ENCODE assay signal across 8 mouse cellular contexts in genomic region chr7:25395186-25395557, GRCm38 (mm10). TPM values are rescaled to one million over a fixed set of nuclear protein-coding genes. Genes with fewer than 3 reads are reported as not detected.
DNase-seq lines count a peak whose midpoint lies in the region; ATAC-seq and TF ChIP-seq lines count a peak whose summit lies in the region.

No protein-coding gene starts in this region.

- H3K9ac ChIP-seq in heart, adult 2 months (ENCODE audit: low read depth, low read length), result peak overlapping the region; percentile 89
- H3K9ac ChIP-seq in forebrain, embryonic 14.5 days (ENCODE audit: low read length), result peak overlapping the region; percentile 73
- H3K9ac ChIP-seq in liver, embryonic 15.5 days, result peak overlapping the region; percentile 63

- TF ChIP-seq EP300 in heart, adult 2 months (IDR thresholded peaks at IDR 0.05; ENCODE audit: insufficient read depth, low read depth, low read length), result no peak

- no peak for TF ChIP-seq CTCF in heart, adult 2 months (IDR thresholded peaks at IDR 0.05)
- no peak for TF ChIP-seq CTCF in E14TG2a.4 (conservative IDR thresholded peaks at IDR 0.05; ENCODE audit: low read length)

- no peak for TF ChIP-seq POLR2A in heart, adult 2 months (IDR thresholded peaks at IDR 0.05; ENCODE audit: insufficient read depth, low read depth, low read length)

- intact Hi-C loops in heart, adult 2 months (cut with DNase I), result loop anchor here (2.0 to 5.0 kb wide), 3 partner anchors 16 to 148 kb away; partner anchors contain the start of gene Megf8

- H3K4me1 ChIP-seq in heart, adult 2 months (ENCODE audit: control insufficient read depth, insufficient read depth, low read length), result peaks cover 18% of the 10 kb centered on the region
- peaks cover 55% of the 10 kb centered on the region for H3K4me1 ChIP-seq in E14TG2a.4 (replicated peaks; ENCODE audit: low read depth, low read length)
- H3K4me1 ChIP-seq in forebrain, embryonic 14.5 days (ENCODE audit: control insufficient read depth, insufficient read depth, low read length), result peaks cover 14% of the 10 kb centered on the region
- H3K4me1 ChIP-seq in liver, embryonic 15.5 days (replicated peaks), result peaks cover 57% of the 10 kb centered on the region

- no peaks in the 10 kb centered on the region for H3K9me3 ChIP-seq in E14TG2a.4 (ENCODE audit: low read length)
- H3K9me3 ChIP-seq in forebrain, embryonic 14.5 days (replicated peaks; ENCODE audit: control insufficient read depth, low read length), result no peaks in the 10 kb centered on the region
- no peaks in the 10 kb centered on the region for H3K9me3 ChIP-seq in liver, embryonic 15.5 days (replicated peaks)

- no peak for ATAC-seq in forebrain, embryonic 14.5 days
- peak; percentile 25 for ATAC-seq in liver, embryonic 15.5 days (ENCODE audit: insufficient read depth)

- no peak for DNase-seq in heart, adult 2 months
- no peak for DNase-seq in heart, adult 11 months
- DNase-seq in forebrain, embryonic 14.5 days (ENCODE audit: low spot score), result no peak
- peak; percentile 33 for DNase-seq in telencephalon, adult 2 months (ENCODE audit: low read depth, low spot score)
- DNase-seq in B cell, adult 2 months, result no peak
- DNase-seq in gastrocnemius, adult 18-20 months (ENCODE audit: low spot score), result no peak

- peaks cover 5% of the 10 kb centered on the region; the same call in 1 of the 2 replicates for H3K79me2 ChIP-seq in heart, adult 2 months (replicated peaks; ENCODE audit: control insufficient read depth, insufficient read depth, low read length)

- WGBS in heart, adult 2 months, result 2% methylated on average over 22 of the region's 22 CpGs
- 2% methylated on average over 21 of the region's 22 CpGs for WGBS in forebrain, embryonic 14.5 days
- WGBS in liver, embryonic 15.5 days (ENCODE audit: insufficient replicate concordance), result 1% methylated on average over 22 of the region's 22 CpGs

- no peaks in the 10 kb centered on the region for H3K27me3 ChIP-seq in heart, adult 2 months (ENCODE audit: control insufficient read depth, insufficient read depth, low read length)
- peaks cover 27% of the 10 kb centered on the region for H3K27me3 ChIP-seq in E14TG2a.4 (ENCODE audit: insufficient read depth, low read length)
- no peaks in the 10 kb centered on the region for H3K27me3 ChIP-seq in forebrain, embryonic 14.5 days (replicated peaks; ENCODE audit: control insufficient read depth, insufficient read depth, low read length)
- H3K27me3 ChIP-seq in liver, embryonic 15.5 days, result no peaks in the 10 kb centered on the region

- H3K4me2 ChIP-seq in forebrain, embryonic 14.5 days (ENCODE audit: low read length), result peak overlapping the region; percentile 62
- peak overlapping the region; percentile 97 for H3K4me2 ChIP-seq in liver, embryonic 15.5 days

- H3K36me3 ChIP-seq in heart, adult 2 months (ENCODE audit: control insufficient read depth, insufficient read depth, low read length), result 0 out of 2 replicates have a peak, but pooled peaks cover 3% of the 10 kb centered on the region
- peaks cover 32% of the 10 kb centered on the region for H3K36me3 ChIP-seq in E14TG2a.4 (ENCODE audit: insufficient read depth, low read length)
- H3K36me3 ChIP-seq in forebrain, embryonic 14.5 days (ENCODE audit: control insufficient read depth, insufficient read depth, low read length), result no peaks in the 10 kb centered on the region
- no peaks in the 10 kb centered on the region for H3K36me3 ChIP-seq in liver, embryonic 15.5 days (replicated peaks)

- H3K4me3 ChIP-seq in heart, adult 2 months, result peak overlapping the region; percentile 68
- H3K4me3 ChIP-seq in E14TG2a.4 (replicated peaks; ENCODE audit: low read length), result peak overlapping the region; percentile 89
- H3K4me3 ChIP-seq in forebrain, embryonic 14.5 days (ENCODE audit: low read depth, low read length), result peak overlapping the region; percentile 56
- peak overlapping the region; percentile 69 for H3K4me3 ChIP-seq in liver, embryonic 15.5 days (replicated peaks)

- H3K27ac ChIP-seq in heart, adult 2 months, result peak overlapping the region; percentile 82
- no peak overlapping the region; the same call in 1 of the 2 replicates for H3K27ac ChIP-seq in forebrain, embryonic 14.5 days (ENCODE audit: low read depth, low read length)
- H3K27ac ChIP-seq in liver, embryonic 15.5 days (replicated peaks), result peak overlapping the region; percentile 53; the same call in 1 of the 2 replicates

RNA-seq across cellular contexts. Expression of gene Lipe, which starts 3.3 kb away (rescaled TPM):
- 10 to 100 TPM; 42.7 to 44.1 TPM for total RNA-seq in heart, adult 2 months (2021)
- 63.0 and 97.8 TPM in 2 replicates for polyA plus RNA-seq in heart, adult 2 months (2012; rRNA removed)
- 5.3 and 8.3 TPM in 2 replicates for polyA plus RNA-seq in forebrain, embryonic 14.5 days (2014; fragmentation: Nextera tagmentation; extraction: Ambion mirVana)
- polyA plus RNA-seq in liver, embryonic 15.5 days (2015; fragmentation: Nextera tagmentation; extraction: Ambion mirVana), result 3.4 and 3.8 TPM in 2 replicates
- 10 to 100 TPM; 21.3 to 22.7 TPM for total RNA-seq in gastrocnemius, adult 18-20 months (2021)

RNA-seq across cellular contexts. Expression of gene Cxcl17, which starts 17.5 kb away (rescaled TPM):
- not detected for total RNA-seq in heart, adult 2 months (2021)
- 8.1 TPM in 1 of 2 replicates, not detected in the other for polyA plus RNA-seq in heart, adult 2 months (2012; rRNA removed)
- not detected in 2 replicates for polyA plus RNA-seq in forebrain, embryonic 14.5 days (2014; fragmentation: Nextera tagmentation; extraction: Ambion mirVana)
- not detected in 2 replicates for polyA plus RNA-seq in liver, embryonic 15.5 days (2015; fragmentation: Nextera tagmentation; extraction: Ambion mirVana)
- not detected for total RNA-seq in gastrocnemius, adult 18-20 months (2021)

RNA-seq across cellular contexts. Expression of gene Cnfn, which starts 25.6 kb away (rescaled TPM):
- not detected for total RNA-seq in heart, adult 2 months (2021)
- not detected in 2 replicates for polyA plus RNA-seq in heart, adult 2 months (2012; rRNA removed)
- not detected in 2 replicates for polyA plus RNA-seq in forebrain, embryonic 14.5 days (2014; fragmentation: Nextera tagmentation; extraction: Ambion mirVana)
- 0.24 TPM in 1 of 2 replicates, not detected in the other for polyA plus RNA-seq in liver, embryonic 15.5 days (2015; fragmentation: Nextera tagmentation; extraction: Ambion mirVana)
- not detected for total RNA-seq in gastrocnemius, adult 18-20 months (2021)
